In the genomic region with DNA sequence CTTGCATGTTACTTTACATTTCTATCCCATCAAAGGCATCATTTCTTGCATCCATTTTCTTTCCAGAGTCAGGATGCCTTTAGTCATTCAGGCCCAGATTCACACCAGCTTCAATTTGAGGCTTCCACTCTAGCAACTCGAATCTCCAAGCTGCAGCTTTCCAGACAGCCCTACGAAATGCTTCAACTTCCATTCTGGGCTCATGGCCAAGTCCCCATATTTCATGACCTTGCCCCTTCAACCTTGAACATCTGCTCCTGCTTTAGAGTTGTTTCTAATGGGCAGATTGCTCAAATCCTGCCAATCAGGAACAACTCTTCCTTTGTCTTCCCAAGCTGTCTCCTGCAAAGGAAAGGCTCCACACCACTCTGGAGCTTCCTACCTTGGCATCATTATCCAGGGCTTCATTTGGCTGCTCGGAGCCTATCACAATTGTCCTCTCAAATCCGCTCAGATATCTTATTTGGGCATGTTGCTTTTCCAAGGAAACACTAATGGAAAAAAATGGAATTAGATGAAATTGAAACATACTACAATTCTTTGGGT, we compare ENCODE assay signal across 12 mouse cellular contexts.
A peak's percentile ranks its signal among the peaks of the same experiment; 100 is the strongest.
DNase-seq lines count a peak whose midpoint lies in the region; ATAC-seq lines count a peak whose summit lies in the region.
"Had no signal": no experiment of that assay in that cellular context is flagged by ENCODE, and none has a peak within 500 bp of the region (broad histone marks: within the 10 kb centered on the region; RNA-seq: fewer than 3 reads in every experiment).

No protein-coding gene starts in this region.

- H3K9ac ChIP-seq in kidney, embryonic 16.5 days (replicated peaks; ENCODE audit: low read length), result no peak overlapping the region
- H3K9ac ChIP-seq in stomach, embryonic 16.5 days (ENCODE audit: low read length), result no peak overlapping the region
- H3K9ac ChIP-seq: liver, embryonic 13.5 days had no signal

- no peak overlapping the region for H3K4me2 ChIP-seq in kidney, embryonic 16.5 days (replicated peaks; ENCODE audit: low read depth, low read length)
- no peak overlapping the region for H3K4me2 ChIP-seq in stomach, embryonic 16.5 days (ENCODE audit: low read depth, low read length)
- H3K4me2 ChIP-seq: liver, embryonic 13.5 days had no signal

- no peaks in the 10 kb centered on the region for H3K4me1 ChIP-seq in kidney, embryonic 16.5 days (ENCODE audit: insufficient read depth, low read length)
- no peaks in the 10 kb centered on the region for H3K4me1 ChIP-seq in stomach, embryonic 16.5 days (ENCODE audit: control insufficient read depth, insufficient read depth, low read length)
- H3K4me1 ChIP-seq: heart, embryonic 10.5 days; liver, embryonic 13.5 days had no signal

- H3K4me3 ChIP-seq in kidney, embryonic 16.5 days (ENCODE audit: low read length), result no peak overlapping the region
- no peak overlapping the region for H3K4me3 ChIP-seq in stomach, embryonic 16.5 days (replicated peaks; ENCODE audit: low read length)
- H3K4me3 ChIP-seq: heart, embryonic 10.5 days; left cerebral cortex, adult 2 months; liver, embryonic 13.5 days had no signal

- H3K36me3 ChIP-seq in kidney, embryonic 16.5 days (ENCODE audit: insufficient read depth, low read length), result no peaks in the 10 kb centered on the region
- no peaks in the 10 kb centered on the region for H3K36me3 ChIP-seq in stomach, embryonic 16.5 days (ENCODE audit: control insufficient read depth, insufficient read depth, low read length)
- H3K36me3 ChIP-seq: heart, embryonic 10.5 days; liver, embryonic 13.5 days had no signal

- H3K27ac ChIP-seq in kidney, embryonic 16.5 days (ENCODE audit: low read length), result peak overlapping the region; percentile 3; the same call in 1 of the 2 replicates
- H3K27ac ChIP-seq in stomach, embryonic 16.5 days (ENCODE audit: low read length), result no peak overlapping the region; the same call in 1 of the 2 replicates
- H3K27ac ChIP-seq: heart, embryonic 10.5 days; left cerebral cortex, adult 2 months; liver, embryonic 13.5 days had no signal

- 58% methylated on average over 4 of the region's 4 CpGs for WGBS in kidney, embryonic 16.5 days
- WGBS in stomach, embryonic 16.5 days, result 45% methylated on average over 4 of the region's 4 CpGs

- DNase-seq in embryo, embryonic 11 days, result peak; percentile 12
- no peak for DNase-seq in embryo, embryonic 9.5 days (ENCODE audit: extremely low spot score)
- DNase-seq in kidney, adult 9 months, result no peak
- DNase-seq in testis, postnatal 10 days (ENCODE audit: low spot score), result peak; percentile 51
- DNase-seq in testis, postnatal 14 days (ENCODE audit: low spot score), result no peak
- no peak for DNase-seq in thymus, postnatal 0 days (ENCODE audit: low spot score)
- DNase-seq: liver, embryonic 13.5 days had no signal

- H3K9me3 ChIP-seq in kidney, embryonic 16.5 days (ENCODE audit: low read length), result no peaks in the 10 kb centered on the region
- no peaks in the 10 kb centered on the region for H3K9me3 ChIP-seq in stomach, embryonic 16.5 days (replicated peaks; ENCODE audit: control insufficient read depth, low read length)
- H3K9me3 ChIP-seq: heart, embryonic 10.5 days; liver, embryonic 13.5 days had no signal

- H3K27me3 ChIP-seq in kidney, embryonic 16.5 days (ENCODE audit: insufficient read depth, low read length), result no peaks in the 10 kb centered on the region
- H3K27me3 ChIP-seq in stomach, embryonic 16.5 days (ENCODE audit: control insufficient read depth, insufficient read depth, low read length), result no peaks in the 10 kb centered on the region
- H3K27me3 ChIP-seq: liver, embryonic 13.5 days had no signal

- ATAC-seq in kidney, embryonic 16.5 days (ENCODE audit: low FRiP score, low TSS enrichment), result peak; percentile 73; the same call in 1 of the 2 replicates
- ATAC-seq in stomach, embryonic 16.5 days (ENCODE audit: insufficient read depth, low FRiP score), result 0 out of 2 replicates have a peak, but pooled peaks have one; percentile 37
- ATAC-seq: Patski had no signal

Comparison
In these comparisons a context has a peak if more than half of its experiments do, and no peak if none do; other contexts are left out.
1. DNase-seq: peak in embryo, embryonic 11 days (single experiment) and testis, postnatal 10 days (single experiment); none in embryo, embryonic 9.5 days (single experiment), kidney, adult 9 months (single experiment), testis, postnatal 14 days (single experiment) and thymus, postnatal 0 days (single experiment).